Mouse (Mus musculus): ENCODE measurements around the gene Exph5. TPM values are rescaled to one million over a fixed set of nuclear protein-coding genes. Genes with fewer than 3 reads are reported as not detected.

Exph5 gene
- polyA plus RNA-seq (2016; fragmentation: Nextera tagmentation; extraction: Ambion mirVana) = 1.4 TPM in 2 replicates

GRCm38 (mm10) chr9:53301269-53301720 is at the start of gene Exph5:
Gene Exph5 (plus strand): TSS chr9:53301670.
- Histone ChIP-seq H3K36me3 (no peaks in the 10 kb centered on the region), H3K9me3 (no peaks in the 10 kb centered on the region), H3K27me3 (peaks cover 23% of the 10 kb centered on the region), H3K4me1 (replicated peaks) (peaks cover 6% of the 10 kb centered on the region), H3K4me2 (peak within 1 kb of the TSS; percentile 73), H3K27ac (no peak within 1 kb of the TSS), H3K9ac (replicated peaks) (peak within 1 kb of the TSS; percentile 45; the same call in 1 of the 2 replicates), H3K4me3 (replicated peaks) (peak within 1 kb of the TSS; percentile 36)
- 0 out of 2 replicates have a peak, but pooled peaks have one; percentile 66 for ATAC-seq (ENCODE audit: insufficient number of reproducible peaks, insufficient read depth, low FRiP score, low TSS enrichment, low read depth)
- WGBS = under 1% methylated on average over 11 of the region's 11 CpGs

GRCm38 (mm10) chr9:53254368-53254767 is 47.1 kb upstream of the Exph5 start:
- 10% methylated on average over 4 of the region's 4 CpGs for WGBS
- H3K4me2 ChIP-seq = no peak overlapping the region
- no peak for ATAC-seq (ENCODE audit: insufficient number of reproducible peaks, insufficient read depth, low FRiP score, low TSS enrichment, low read depth)
- no peak overlapping the region for H3K9ac ChIP-seq (replicated peaks)
- no peaks in the 10 kb centered on the region for H3K9me3 ChIP-seq
- no peaks in the 10 kb centered on the region for H3K27me3 ChIP-seq
- no peaks in the 10 kb centered on the region for H3K36me3 ChIP-seq
- no peak overlapping the region for H3K4me3 ChIP-seq (replicated peaks)
- no peak overlapping the region for H3K27ac ChIP-seq
- peaks cover 10% of the 10 kb centered on the region for H3K4me1 ChIP-seq (replicated peaks)

GRCm38 (mm10) chr9:53256690-53257305 is 44.7 kb upstream of the Exph5 start:
- Histone ChIP-seq H3K9me3 (no peaks in the 10 kb centered on the region), H3K4me2 (no peak overlapping the region), H3K9ac (replicated peaks) (no peak overlapping the region), H3K27me3 (no peaks in the 10 kb centered on the region), H3K4me3 (replicated peaks) (no peak overlapping the region), H3K4me1 (replicated peaks) (peaks cover 10% of the 10 kb centered on the region), H3K27ac (no peak overlapping the region), H3K36me3 (no peaks in the 10 kb centered on the region)
- no peak for ATAC-seq (ENCODE audit: insufficient number of reproducible peaks, insufficient read depth, low FRiP score, low TSS enrichment, low read depth)
- WGBS = 69% methylated on average over 4 of the region's 4 CpGs

- Histone ChIP-seq H3K36me3 (no peaks in the 10 kb centered on the region), H3K27me3 (no peaks in the 10 kb centered on the region), H3K9ac (replicated peaks) (no peak overlapping the region), H3K27ac (no peak overlapping the region), H3K4me1 (replicated peaks) (peaks cover 10% of the 10 kb centered on the region), H3K9me3 (no peaks in the 10 kb centered on the region), H3K4me2 (no peak overlapping the region), H3K4me3 (replicated peaks) (no peak overlapping the region)
- 10% methylated on average over 3 of the region's 3 CpGs for WGBS
- peak; percentile 10; the same call in 1 of the 2 replicates for ATAC-seq (ENCODE audit: insufficient number of reproducible peaks, insufficient read depth, low FRiP score, low TSS enrichment, low read depth)
Measured at GRCm38 (mm10) chr9:53257772-53258171, 43.7 kb upstream of the Exph5 start.

- H3K36me3 ChIP-seq = no peaks in the 10 kb centered on the region
- no peak overlapping the region for H3K4me2 ChIP-seq
- H3K27ac ChIP-seq = no peak overlapping the region
- H3K9ac ChIP-seq (replicated peaks) = no peak overlapping the region
- 28% methylated on average over 6 of the region's 6 CpGs for WGBS
- no peak overlapping the region for H3K4me3 ChIP-seq (replicated peaks)
- ATAC-seq (ENCODE audit: insufficient number of reproducible peaks, insufficient read depth, low FRiP score, low TSS enrichment, low read depth) = no peak
- no peaks in the 10 kb centered on the region for H3K27me3 ChIP-seq
- no peaks in the 10 kb centered on the region for H3K9me3 ChIP-seq
- peaks cover 10% of the 10 kb centered on the region for H3K4me1 ChIP-seq (replicated peaks)
Measured at GRCm38 (mm10) chr9:53258199-53258598, 43.3 kb upstream of the Exph5 start.

- Histone ChIP-seq H3K9me3 (no peaks in the 10 kb centered on the region), H3K36me3 (no peaks in the 10 kb centered on the region), H3K4me2 (no peak overlapping the region), H3K4me3 (replicated peaks) (no peak overlapping the region), H3K9ac (replicated peaks) (no peak overlapping the region), H3K4me1 (replicated peaks) (no peaks in the 10 kb centered on the region), H3K27me3 (no peaks in the 10 kb centered on the region), H3K27ac (no peak overlapping the region)
- WGBS = 71% methylated on average over 4 of the region's 4 CpGs
- no peak for ATAC-seq (ENCODE audit: insufficient number of reproducible peaks, insufficient read depth, low FRiP score, low TSS enrichment, low read depth)
Measured at GRCm38 (mm10) chr9:53264387-53264786, 37.1 kb upstream of the Exph5 start.

- WGBS = 65% methylated on average over 2 of the region's 2 CpGs
- no peak for ATAC-seq (ENCODE audit: insufficient number of reproducible peaks, insufficient read depth, low FRiP score, low TSS enrichment, low read depth)
- Histone ChIP-seq H3K9me3 (no peaks in the 10 kb centered on the region), H3K4me1 (replicated peaks) (no peaks in the 10 kb centered on the region), H3K4me2 (no peak overlapping the region), H3K27me3 (no peaks in the 10 kb centered on the region), H3K9ac (replicated peaks) (no peak overlapping the region), H3K27ac (no peak overlapping the region), H3K36me3 (no peaks in the 10 kb centered on the region), H3K4me3 (replicated peaks) (no peak overlapping the region)
Measured at GRCm38 (mm10) chr9:53265589-53265988, 35.9 kb upstream of the Exph5 start.

- WGBS = 74% methylated on average over 5 of the region's 5 CpGs
- no peak overlapping the region for H3K4me2 ChIP-seq
- H3K36me3 ChIP-seq = no peaks in the 10 kb centered on the region
- no peak overlapping the region for H3K4me3 ChIP-seq (replicated peaks)
- no peak overlapping the region for H3K27ac ChIP-seq
- no peak for ATAC-seq (ENCODE audit: insufficient number of reproducible peaks, insufficient read depth, low FRiP score, low TSS enrichment, low read depth)
- H3K9me3 ChIP-seq = no peaks in the 10 kb centered on the region
- no peak overlapping the region for H3K9ac ChIP-seq (replicated peaks)
- no peaks in the 10 kb centered on the region for H3K27me3 ChIP-seq
- peaks cover 9% of the 10 kb centered on the region for H3K4me1 ChIP-seq (replicated peaks)
Measured at GRCm38 (mm10) chr9:53268036-53268435, 33.4 kb upstream of the Exph5 start.

GRCm38 (mm10) chr9:53268731-53269465 is 32.6 kb upstream of the Exph5 start:
- WGBS = 82% methylated on average over 5 of the region's 5 CpGs
- ATAC-seq (ENCODE audit: insufficient number of reproducible peaks, insufficient read depth, low FRiP score, low TSS enrichment, low read depth) = no peak
- no peaks in the 10 kb centered on the region for H3K9me3 ChIP-seq
- no peak overlapping the region for H3K4me2 ChIP-seq
- H3K9ac ChIP-seq (replicated peaks) = no peak overlapping the region
- no peak overlapping the region for H3K4me3 ChIP-seq (replicated peaks)
- H3K27ac ChIP-seq = no peak overlapping the region
- peaks cover 9% of the 10 kb centered on the region for H3K4me1 ChIP-seq (replicated peaks)
- H3K36me3 ChIP-seq = no peaks in the 10 kb centered on the region
- H3K27me3 ChIP-seq = no peaks in the 10 kb centered on the region

GRCm38 (mm10) chr9:53269466-53269755 is 32.1 kb upstream of the Exph5 start:
- no peak overlapping the region for H3K27ac ChIP-seq

GRCm38 (mm10) chr9:53271281-53272022 is 30.0 kb upstream of the Exph5 start:
- H3K27me3 ChIP-seq = no peaks in the 10 kb centered on the region
- no peak overlapping the region for H3K9ac ChIP-seq (replicated peaks)
- ATAC-seq (ENCODE audit: insufficient number of reproducible peaks, insufficient read depth, low FRiP score, low TSS enrichment, low read depth) = no peak
- peak overlapping the region; percentile 50; the same call in 1 of the 2 replicates for H3K27ac ChIP-seq
- no peaks in the 10 kb centered on the region for H3K36me3 ChIP-seq
- H3K4me1 ChIP-seq (replicated peaks) = peaks cover 9% of the 10 kb centered on the region
- H3K4me3 ChIP-seq (replicated peaks) = no peak overlapping the region
- H3K9me3 ChIP-seq = no peaks in the 10 kb centered on the region
- H3K4me2 ChIP-seq = no peak overlapping the region
- WGBS = 52% methylated on average over 5 of the region's 5 CpGs

More at GRCm38 (mm10) chr9:53269466-53269755, 32.1 kb upstream of the Exph5 start:
- Histone ChIP-seq H3K9me3 (no peaks in the 10 kb centered on the region), H3K4me2 (no peak overlapping the region), H3K4me1 (replicated peaks) (peaks cover 9% of the 10 kb centered on the region), H3K36me3 (no peaks in the 10 kb centered on the region), H3K9ac (replicated peaks) (no peak overlapping the region), H3K27me3 (no peaks in the 10 kb centered on the region), H3K4me3 (replicated peaks) (no peak overlapping the region)
- 91% methylated on average over 5 of the region's 5 CpGs for WGBS
- no peak for ATAC-seq (ENCODE audit: insufficient number of reproducible peaks, insufficient read depth, low FRiP score, low TSS enrichment, low read depth)
